Mouse (Mus musculus): Measurements from ENCODE around the gene Pigk. TPM values are rescaled to one million over a fixed set of nuclear protein-coding genes. Genes with fewer than 3 reads are reported as not detected.
"Not testable (repeated sequence)": the region's sequence is repeated elsewhere in the genome, so short reads cannot be mapped to it uniquely, and the experiment has no call there.

The Pigk gene
- total RNA-seq (2021), result 10 to 100 TPM; 44.2 to 48.7 TPM

- DNase-seq, result peak; percentile 90 to 91
Observed at GRCm38 (mm10) chr3:152713991-152714902, at the start of gene Pigk. Gene Pigk (plus strand): TSS chr3:152714100.

GRCm38 (mm10) chr3:152666991-152667355, 46.9 kb upstream of the Pigk start:
- peak; percentile 37 to 41 for DNase-seq

GRCm38 (mm10) chr3:152667356-152668211, 46.3 kb upstream of the Pigk start:
- DNase-seq, result peak; percentile 71 to 74

GRCm38 (mm10) chr3:152668239-152668638, 45.7 kb upstream of the Pigk start, which contains the start of gene Ak5:
Gene Ak5 (minus strand): TSS chr3:152668360.
- DNase-seq, result no peak

- no peak for DNase-seq
Observed at GRCm38 (mm10) chr3:152668793-152669192, 45.1 kb upstream of the Pigk start.

- no peak for DNase-seq
Observed at GRCm38 (mm10) chr3:152669783-152670182, 44.1 kb upstream of the Pigk start.

- DNase-seq, result no peak
Observed at GRCm38 (mm10) chr3:152674663-152675062, 39.2 kb upstream of the Pigk start.

- DNase-seq, result no peak
Observed at GRCm38 (mm10) chr3:152688532-152688931, 25.4 kb upstream of the Pigk start.

GRCm38 (mm10) chr3:152689105-152689504, 24.8 kb upstream of the Pigk start:
- no peak for DNase-seq

GRCm38 (mm10) chr3:152694950-152695349, 18.9 kb upstream of the Pigk start:
- DNase-seq, result no peak

- no peak for DNase-seq
Observed at GRCm38 (mm10) chr3:152698017-152698416, 15.9 kb upstream of the Pigk start.

GRCm38 (mm10) chr3:152699261-152699660, 14.6 kb upstream of the Pigk start:
- DNase-seq, result no peak

GRCm38 (mm10) chr3:152701536-152701935, 12.4 kb upstream of the Pigk start:
- not testable (repeated sequence) for DNase-seq

- DNase-seq, result no peak
Observed at GRCm38 (mm10) chr3:152702274-152702843, 11.5 kb upstream of the Pigk start.

GRCm38 (mm10) chr3:152705826-152706225, 8.1 kb upstream of the Pigk start:
- no peak for DNase-seq

GRCm38 (mm10) chr3:152706901-152707300, 7.0 kb upstream of the Pigk start:
- no peak for DNase-seq

GRCm38 (mm10) chr3:152707321-152707823, 6.5 kb upstream of the Pigk start:
- DNase-seq, result no peak

- DNase-seq, result no peak
Observed at GRCm38 (mm10) chr3:152709936-152710335, 4.0 kb upstream of the Pigk start.

- no peak for DNase-seq
Observed at GRCm38 (mm10) chr3:152712957-152713356, 943 bp upstream of the Pigk start.

GRCm38 (mm10) chr3:152721301-152721700, 7.4 kb downstream of the Pigk start:
- no peak for DNase-seq

GRCm38 (mm10) chr3:152722836-152723235, 8.9 kb downstream of the Pigk start:
- peak in 1 of 2 experiments; percentile 20 for DNase-seq

- no peak for DNase-seq
Observed at GRCm38 (mm10) chr3:152724446-152724845, 10.5 kb downstream of the Pigk start.

GRCm38 (mm10) chr3:152728238-152728637, 14.3 kb downstream of the Pigk start:
- DNase-seq, result no peak
